In genomic region chr2:93992810-93993209, GRCm38 (mm10) we compare ENCODE assay signal across 23 mouse cellular contexts. TPM values are rescaled to one million over a fixed set of nuclear protein-coding genes. Genes with fewer than 3 reads are reported as not detected.
A peak's percentile ranks its signal among the peaks of the same experiment; 100 is the strongest.
DNase-seq lines count a peak whose midpoint lies in the region; ATAC-seq and TF ChIP-seq lines count a peak whose summit lies in the region.
"Had no signal": no experiment of that assay in that cellular context is flagged by ENCODE, and none has a peak within 500 bp of the region (broad histone marks: within the 10 kb centered on the region; RNA-seq: fewer than 3 reads in every experiment).

No protein-coding gene starts in this region.

- H3K36me3 ChIP-seq in heart, embryonic 12.5 days = peaks cover 69% of the 10 kb centered on the region
- H3K36me3 ChIP-seq in forebrain, embryonic 16.5 days (ENCODE audit: control insufficient read depth, insufficient read depth) = peaks cover 16% of the 10 kb centered on the region
- H3K36me3 ChIP-seq in intestine, postnatal 0 days (ENCODE audit: control insufficient read depth, insufficient read depth) = peaks cover 92% of the 10 kb centered on the region

- TF ChIP-seq POLR2A in brain, embryonic 14.5 days (IDR thresholded peaks at IDR 0.05; ENCODE audit: borderline replicate concordance, extremely low read depth, insufficient read depth, insufficient read length, poor library complexity, severe bottlenecking) = no peak

- H3K9me3 ChIP-seq in heart, embryonic 12.5 days (replicated peaks) = no peaks in the 10 kb centered on the region
- H3K9me3 ChIP-seq in forebrain, embryonic 16.5 days (ENCODE audit: control insufficient read depth, low read length) = no peaks in the 10 kb centered on the region
- no peaks in the 10 kb centered on the region for H3K9me3 ChIP-seq in intestine, postnatal 0 days (ENCODE audit: control insufficient read depth)
- H3K9me3 ChIP-seq: limb, embryonic 12.5 days; midbrain, embryonic 12.5 days; neural tube, embryonic 12.5 days had no signal

- intact Hi-C loops in heart, postnatal 14 days (cut with DNase I) = no loop called here

- H3K27me3 ChIP-seq in heart, embryonic 12.5 days (replicated peaks) = no peaks in the 10 kb centered on the region
- H3K27me3 ChIP-seq in forebrain, embryonic 16.5 days (replicated peaks; ENCODE audit: control insufficient read depth, insufficient read depth, low read length) = no peaks in the 10 kb centered on the region
- no peaks in the 10 kb centered on the region for H3K27me3 ChIP-seq in intestine, postnatal 0 days (replicated peaks; ENCODE audit: control insufficient read depth, insufficient read depth, low read length)
- H3K27me3 ChIP-seq: limb, embryonic 12.5 days; midbrain, embryonic 12.5 days; neural tube, embryonic 12.5 days; Patski had no signal

- no peak overlapping the region for H3K4me2 ChIP-seq in heart, embryonic 12.5 days
- peak overlapping the region; percentile 12 for H3K4me2 ChIP-seq in forebrain, embryonic 16.5 days (ENCODE audit: low read length)
- no peak overlapping the region for H3K4me2 ChIP-seq in intestine, postnatal 0 days (replicated peaks; ENCODE audit: low read depth)
- H3K4me2 ChIP-seq: heart, embryonic 11.5 days; limb, embryonic 12.5 days; midbrain, embryonic 12.5 days; neural tube, embryonic 12.5 days had no signal

- H3K4me3 ChIP-seq in heart, embryonic 12.5 days = no peak overlapping the region
- H3K4me3 ChIP-seq in layer of hippocampus, adult 2 months = no peak overlapping the region
- no peak overlapping the region for H3K4me3 ChIP-seq in forebrain, embryonic 16.5 days (replicated peaks; ENCODE audit: low read length)
- H3K4me3 ChIP-seq in intestine, postnatal 0 days (ENCODE audit: low read depth, low read length) = no peak overlapping the region
- H3K4me3 ChIP-seq: limb, embryonic 12.5 days; midbrain, embryonic 12.5 days; neural tube, embryonic 12.5 days had no signal

- H3K4me1 ChIP-seq in heart, embryonic 12.5 days (replicated peaks) = peaks cover 35% of the 10 kb centered on the region
- peaks cover 24% of the 10 kb centered on the region for H3K4me1 ChIP-seq in forebrain, embryonic 16.5 days (replicated peaks; ENCODE audit: control insufficient read depth, insufficient read depth, low read length)
- H3K4me1 ChIP-seq in intestine, postnatal 0 days (replicated peaks; ENCODE audit: control insufficient read depth, insufficient read depth, low read length) = no peaks in the 10 kb centered on the region
- H3K4me1 ChIP-seq: limb, embryonic 12.5 days had no signal

- TF ChIP-seq CTCF in layer of hippocampus, adult 2 months (conservative IDR thresholded peaks at IDR 0.05) = no peak
- no peak for TF ChIP-seq CTCF in brain, embryonic 14.5 days (IDR thresholded peaks at IDR 0.05; ENCODE audit: borderline replicate concordance, extremely low read depth, insufficient read depth, insufficient read length)
- no peak for TF ChIP-seq CTCF in intestine, postnatal 0 days (IDR thresholded peaks at IDR 0.05; ENCODE audit: low read depth)

- no peak overlapping the region for H3K9ac ChIP-seq in heart, embryonic 12.5 days
- no peak overlapping the region for H3K9ac ChIP-seq in forebrain, embryonic 16.5 days (replicated peaks; ENCODE audit: low read depth, low read length)
- no peak overlapping the region for H3K9ac ChIP-seq in intestine, postnatal 0 days (ENCODE audit: low read depth, low read length)
- H3K9ac ChIP-seq: limb, embryonic 12.5 days; midbrain, embryonic 12.5 days; neural tube, embryonic 12.5 days had no signal

- peak overlapping the region; percentile 27; the same call in 1 of the 2 replicates for H3K27ac ChIP-seq in heart, embryonic 12.5 days (ENCODE audit: poor library complexity, severe bottlenecking)
- H3K27ac ChIP-seq in layer of hippocampus, adult 2 months = peak overlapping the region; percentile 85
- peak overlapping the region; percentile 80 for H3K27ac ChIP-seq in forebrain, embryonic 16.5 days (ENCODE audit: low read length)
- H3K27ac ChIP-seq in intestine, postnatal 0 days (ENCODE audit: low read depth, low read length) = no peak overlapping the region
- H3K27ac ChIP-seq: limb, embryonic 12.5 days; neural tube, embryonic 12.5 days had no signal

- no peak for DNase-seq in heart, postnatal 14 days
- DNase-seq in layer of hippocampus, adult 2 months (ENCODE audit: low spot score in 2 of 2) = no peak
- DNase-seq in layer of hippocampus, postnatal 36 days = no peak
- peak; percentile 51 for DNase-seq in brain, embryonic 14.5 days (ENCODE audit: low read depth)
- DNase-seq in adrenal gland, postnatal 25 days = no peak
- DNase-seq: B cell, adult 2 months; cerebellum, adult 9-10 months; thymus, adult 2 months had no signal

- 31% methylated on average over 3 of the region's 3 CpGs for WGBS in heart, embryonic 12.5 days
- 19% methylated on average over 3 of the region's 3 CpGs for WGBS in forebrain, embryonic 16.5 days
- 62% methylated on average over 3 of the region's 3 CpGs for WGBS in intestine, postnatal 0 days

- ATAC-seq in heart, embryonic 12.5 days (ENCODE audit: insufficient number of reproducible peaks, low FRiP score) = no peak
- ATAC-seq in forebrain, embryonic 16.5 days = peak; percentile 68
- ATAC-seq in intestine, postnatal 0 days = no peak
- ATAC-seq: inflammation-experienced regulatory T-cells, adult 6 months; Patski had no signal

RNA-seq across cellular contexts. Expression of gene Gm27027, which starts 3.3 kb away (rescaled TPM):
- not detected in 2 replicates for polyA plus RNA-seq in heart, embryonic 12.5 days (2016; fragmentation: Nextera tagmentation; extraction: Ambion mirVana)
- total RNA-seq in heart, postnatal 14 days (2021) = not detected
- not detected for total RNA-seq in layer of hippocampus, adult 2 months (2021)
- total RNA-seq in layer of hippocampus, postnatal 36 days (2021) = not detected
- 0.16 TPM in 1 of 2 replicates, not detected in the other for polyA plus RNA-seq in brain, embryonic 14.5 days (2012; rRNA removed)
- not detected in 2 replicates for polyA plus RNA-seq in forebrain, embryonic 16.5 days (2015; fragmentation: Nextera tagmentation; extraction: Ambion mirVana)
- total RNA-seq in adrenal gland, postnatal 25 days (2021) = not detected in 2 replicates
- polyA plus RNA-seq in intestine, postnatal 0 days (2015; fragmentation: Nextera tagmentation; extraction: Ambion mirVana) = not detected in 2 replicates
- total RNA-seq: gastrocnemius, adult 8-10 months; layer of hippocampus, adult 8-10 months; left cerebral cortex, adult 8-10 months had no signal
- polyA plus RNA-seq: heart, embryonic 11.5 days; inflammation-experienced regulatory T-cells, adult 6 months; kidney, embryonic 16.5 days; limb, embryonic 12.5 days; liver, embryonic 16.5 days; midbrain, embryonic 12.5 days; neural tube, embryonic 12.5 days; Patski; stomach, embryonic 14.5 days; thymus, adult 2 months had no signal

RNA-seq across cellular contexts. Expression of gene Alkbh3, which starts 17.8 kb away (rescaled TPM):
- polyA plus RNA-seq in heart, embryonic 12.5 days (2016; fragmentation: Nextera tagmentation; extraction: Ambion mirVana) = 60.3 and 63.1 TPM in 2 replicates
- 10 to 100 TPM; 58.7 to 63.1 TPM for total RNA-seq in heart, postnatal 14 days (2021)
- total RNA-seq in layer of hippocampus, adult 2 months (2021) = 10 to 100 TPM; 22.7 to 28.1 TPM
- 10 to 100 TPM; 21.5 to 29.7 TPM for total RNA-seq in layer of hippocampus, postnatal 36 days (2021)
- polyA plus RNA-seq in brain, embryonic 14.5 days (2012; rRNA removed) = 54.7 and 64.8 TPM in 2 replicates
- polyA plus RNA-seq in forebrain, embryonic 16.5 days (2015; fragmentation: Nextera tagmentation; extraction: Ambion mirVana) = 55.1 and 57.4 TPM in 2 replicates
- 48.2 and 56.0 TPM in 2 replicates for total RNA-seq in adrenal gland, postnatal 25 days (2021)
- 58.8 and 63.2 TPM in 2 replicates for polyA plus RNA-seq in intestine, postnatal 0 days (2015; fragmentation: Nextera tagmentation; extraction: Ambion mirVana)

RNA-seq across cellular contexts. Expression of gene Gm13889, which starts 35.8 kb away (rescaled TPM):
- polyA plus RNA-seq in heart, embryonic 12.5 days (2016; fragmentation: Nextera tagmentation; extraction: Ambion mirVana) = 5.9 and 6.9 TPM in 2 replicates
- 10 to 100 TPM; 20.7 to 20.9 TPM for total RNA-seq in heart, postnatal 14 days (2021)
- total RNA-seq in layer of hippocampus, adult 2 months (2021) = 10 to 100 TPM; 50.5 to 51.2 TPM
- 10 to 100 TPM; 52.1 to 59.2 TPM for total RNA-seq in layer of hippocampus, postnatal 36 days (2021)
- polyA plus RNA-seq in brain, embryonic 14.5 days (2012; rRNA removed) = 26.7 and 58.7 TPM in 2 replicates
- 17.7 and 18.2 TPM in 2 replicates for polyA plus RNA-seq in forebrain, embryonic 16.5 days (2015; fragmentation: Nextera tagmentation; extraction: Ambion mirVana)
- 18.3 and 20.5 TPM in 2 replicates for total RNA-seq in adrenal gland, postnatal 25 days (2021)
- polyA plus RNA-seq in intestine, postnatal 0 days (2015; fragmentation: Nextera tagmentation; extraction: Ambion mirVana) = 33.7 and 35.4 TPM in 2 replicates
- polyA plus RNA-seq: inflammation-experienced regulatory T-cells, adult 6 months had no signal
